8 mouse cellular contexts compared by ENCODE assay signal in the genomic region with DNA sequence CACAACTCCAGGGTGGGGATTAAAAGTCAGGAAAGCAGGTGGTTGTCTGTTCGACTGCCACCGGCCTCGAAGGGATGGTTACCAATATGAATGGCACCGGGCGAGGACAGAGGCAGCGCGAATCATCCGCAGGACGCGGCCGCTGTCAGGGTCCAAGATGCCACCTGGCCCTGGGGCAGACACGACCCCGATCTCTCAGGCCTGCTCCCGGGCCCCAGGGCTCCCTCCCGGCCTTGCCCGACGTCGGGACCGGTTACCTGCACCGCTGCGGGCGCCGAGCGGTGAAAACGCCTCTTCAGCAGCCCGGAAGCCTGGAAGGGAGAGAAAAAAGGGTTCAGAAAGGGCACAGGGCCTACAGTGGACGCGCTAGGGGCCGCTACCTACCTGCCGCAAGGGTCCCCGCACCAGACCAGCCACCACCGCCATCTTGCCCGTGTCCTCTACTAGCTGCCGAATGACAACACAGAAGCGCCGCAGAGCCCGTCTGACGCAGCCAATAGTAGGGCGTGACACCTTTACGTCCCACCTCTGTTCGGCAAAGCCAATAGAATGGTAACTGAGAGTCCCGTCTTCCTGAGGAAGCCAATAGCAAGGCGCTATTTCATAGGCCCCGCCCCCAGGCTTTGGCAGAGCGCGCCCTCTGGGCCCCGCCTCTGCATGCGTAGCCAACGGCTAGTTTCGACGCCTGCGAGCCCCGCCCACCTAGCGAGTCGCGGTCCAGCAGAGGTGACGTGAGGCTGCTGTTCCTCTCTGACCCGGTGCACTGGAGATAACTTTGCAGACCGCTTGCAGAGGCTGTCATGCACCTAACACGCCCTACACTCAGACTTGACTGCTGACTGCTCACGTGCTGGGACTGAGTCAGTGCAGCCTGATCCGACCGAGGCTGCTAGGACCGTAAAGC. TPM values are rescaled to one million over a fixed set of nuclear protein-coding genes. Genes with fewer than 3 reads are reported as not detected.
DNase-seq lines count a peak whose midpoint lies in the region; ATAC-seq lines count a peak whose summit lies in the region.

TSS of gene Pdhb (minus strand) at position 519 of the 904 bp plus-strand sequence.

- peak within 1 kb of the TSS; percentile 96 for H3K9ac ChIP-seq in kidney, embryonic 15.5 days

- peak within 1 kb of the TSS; percentile 85 for H3K4me2 ChIP-seq in kidney, embryonic 15.5 days

- DNase-seq in B cell, adult 2 months: peak; percentile 98 to 99
- DNase-seq in brain, adult 2 months (ENCODE audit: low read depth, low spot score): peak; percentile 100
- peak; percentile 100 for DNase-seq in heart, embryonic 10.5 days (ENCODE audit: low spot score)
- peak; percentile 100 for DNase-seq in liver
- DNase-seq in spleen, postnatal 4 days (ENCODE audit: low spot score in 2 of 2): peak; percentile 99

- peak; percentile 96 for ATAC-seq in erythroblast, adult 5-6 weeks (replicated peaks; ENCODE audit: low FRiP score, poor library complexity, severe bottlenecking)
- peak; percentile 100 for ATAC-seq in kidney, embryonic 15.5 days (replicated peaks; ENCODE audit: low FRiP score)
- ATAC-seq in monocyte, adult 5-6 weeks (replicated peaks; ENCODE audit: insufficient number of reproducible peaks, low FRiP score, low TSS enrichment, poor library complexity, severe bottlenecking): peak; percentile 95

- peak within 1 kb of the TSS; percentile 96 for H3K4me3 ChIP-seq in heart, embryonic 10.5 days
- peak within 1 kb of the TSS; percentile 98 for H3K4me3 ChIP-seq in kidney, embryonic 15.5 days (replicated peaks)

- peak within 1 kb of the TSS; percentile 98 for H3K27ac ChIP-seq in heart, embryonic 10.5 days
- H3K27ac ChIP-seq in kidney, embryonic 15.5 days: peak within 1 kb of the TSS; percentile 87

- H3K27me3 ChIP-seq in heart, embryonic 10.5 days (ENCODE audit: insufficient read depth, poor library complexity, severe bottlenecking): no peaks in the 10 kb centered on the region
- no peaks in the 10 kb centered on the region for H3K27me3 ChIP-seq in kidney, embryonic 15.5 days

- under 1% methylated on average over 64 of the region's 64 CpGs for WGBS in heart, embryonic 10.5 days
- WGBS in kidney, embryonic 15.5 days: under 1% methylated on average over 64 of the region's 64 CpGs

- peaks cover 7% of the 10 kb centered on the region for H3K4me1 ChIP-seq in heart, embryonic 10.5 days
- peaks cover 14% of the 10 kb centered on the region for H3K4me1 ChIP-seq in kidney, embryonic 15.5 days

- no peaks in the 10 kb centered on the region for H3K9me3 ChIP-seq in heart, embryonic 10.5 days
- no peaks in the 10 kb centered on the region for H3K9me3 ChIP-seq in kidney, embryonic 15.5 days (replicated peaks)

- peaks cover 35% of the 10 kb centered on the region for H3K36me3 ChIP-seq in heart, embryonic 10.5 days
- peaks cover 36% of the 10 kb centered on the region for H3K36me3 ChIP-seq in kidney, embryonic 15.5 days

RNA-seq across cellular contexts. Expression of gene Pdhb, which starts in this region (rescaled TPM):
- total RNA-seq in erythroblast, adult 5-6 weeks (2015; ENCODE audit: low replicate concordance): 26.9 and 51.2 TPM in 2 replicates
- total RNA-seq in erythroblast, adult 5-6 weeks (2017; ENCODE audit: low replicate concordance): 56.0 and 56.1 TPM in 2 replicates
- 332 and 445 TPM in 2 replicates for polyA plus RNA-seq in heart, embryonic 10.5 days (2016; fragmentation: Nextera tagmentation; extraction: Ambion mirVana)
- polyA plus RNA-seq in kidney, embryonic 15.5 days (2015; fragmentation: Nextera tagmentation; extraction: Ambion mirVana): 235 and 241 TPM in 2 replicates
- total RNA-seq in monocyte, adult 5-6 weeks (2017): 102 to 144 TPM (median 122 TPM) in 3 replicates

Comparison
In these comparisons a context has a peak if more than half of its experiments do, and no peak if none do; other contexts are left out.
1. Peak in every context shown above with its lines: DNase-seq, ATAC-seq, H3K4me3 ChIP-seq and H3K27ac ChIP-seq.